ENCODE assay signal across 8 mouse cellular contexts in genomic region chr2:92904307-92904859, GRCm38 (mm10). TPM values are rescaled to one million over a fixed set of nuclear protein-coding genes. Genes with fewer than 3 reads are reported as not detected.
DNase-seq lines count a peak whose midpoint lies in the region; ATAC-seq and TF ChIP-seq lines count a peak whose summit lies in the region.

No protein-coding gene starts in this region.

- no peak for TF ChIP-seq POLR2A in heart, adult 2 months (IDR thresholded peaks at IDR 0.05; ENCODE audit: insufficient read depth, low read depth, low read length)

- no peak for TF ChIP-seq EP300 in heart, adult 2 months (IDR thresholded peaks at IDR 0.05; ENCODE audit: insufficient read depth, low read depth, low read length)

- no peaks in the 10 kb centered on the region for H3K4me1 ChIP-seq in heart, adult 2 months (ENCODE audit: control insufficient read depth, insufficient read depth, low read length)
- no peaks in the 10 kb centered on the region for H3K4me1 ChIP-seq in ES-E14 (ENCODE audit: control insufficient read depth in 2 of 2, insufficient read depth in 2 of 2, low read length in 2 of 2, poor library complexity in 1 of 2)
- no peaks in the 10 kb centered on the region for H3K4me1 ChIP-seq in midbrain, embryonic 16.5 days (ENCODE audit: control insufficient read depth, insufficient read depth, low read length)

- H3K79me2 ChIP-seq in heart, adult 2 months (replicated peaks; ENCODE audit: control insufficient read depth, insufficient read depth, low read length): no peaks in the 10 kb centered on the region

- H3K9ac ChIP-seq in heart, adult 2 months (ENCODE audit: low read depth, low read length): no peak overlapping the region
- H3K9ac ChIP-seq in ES-E14 (ENCODE audit: insufficient read depth, low read depth, low read length, poor library complexity, severe bottlenecking): no peak overlapping the region
- H3K9ac ChIP-seq in midbrain, embryonic 16.5 days (ENCODE audit: low read depth, low read length): no peak overlapping the region

- no peak overlapping the region for H3K27ac ChIP-seq in heart, adult 2 months
- no peak overlapping the region for H3K27ac ChIP-seq in ES-E14 (ENCODE audit: insufficient read depth, low read depth, low read length, poor library complexity, severe bottlenecking)
- H3K27ac ChIP-seq in midbrain, embryonic 16.5 days (ENCODE audit: low read length): no peak overlapping the region

- ATAC-seq in granulocyte monocyte progenitor cell, adult 5-6 weeks (replicated peaks; ENCODE audit: poor library complexity, severe bottlenecking): peak; percentile 50; the same call in 1 of the 2 replicates
- peak; percentile 54; the same call in 1 of the 2 replicates for ATAC-seq in midbrain, embryonic 16.5 days

- intact Hi-C loops in heart, postnatal 36 days (cut with DNase I): loop anchor here (1.0 to 2.0 kb wide), 2 partner anchors 159 to 294 kb away; no protein-coding TSS in a partner anchor
- intact Hi-C loops in heart, adult 2 months (cut with DNase I): loop anchor here (1.0 to 10.0 kb wide), 4 partner anchors 159 to 510 kb away; no protein-coding TSS in a partner anchor

- whole genome bisulfite sequencing in heart, adult 2 months: 22% methylated on average over 8 of the region's 8 CpGs
- whole genome bisulfite sequencing in midbrain, embryonic 16.5 days: 24% methylated on average over 8 of the region's 8 CpGs

- in situ Hi-C loops in ES-E14 (cut with MboI; ENCODE audit: low sequenced_read_pairs in 2 of 2, unreplicated experiment in 2 of 2): loop anchor here in 1 of 2 experiments (25.0 kb wide), 1 partner anchor 158 kb away; no protein-coding TSS in a partner anchor

- no peak overlapping the region for H3K4me2 ChIP-seq in midbrain, embryonic 16.5 days (ENCODE audit: low read length)

- TF ChIP-seq CTCF in heart, adult 2 months (IDR thresholded peaks at IDR 0.05): no peak; the same call in none of the 2 replicates

- H3K27me3 ChIP-seq in heart, adult 2 months (ENCODE audit: control insufficient read depth, insufficient read depth, low read length): no peaks in the 10 kb centered on the region
- no peaks in the 10 kb centered on the region for H3K27me3 ChIP-seq in midbrain, embryonic 16.5 days (ENCODE audit: control insufficient read depth, insufficient read depth, low read depth, low read length)

- no peaks in the 10 kb centered on the region for H3K9me3 ChIP-seq in ES-E14 (ENCODE audit: control insufficient read depth, insufficient read depth, low read depth, low read length)
- no peaks in the 10 kb centered on the region; the same call in 1 of the 2 replicates for H3K9me3 ChIP-seq in midbrain, embryonic 16.5 days (replicated peaks; ENCODE audit: control insufficient read depth, low read length, poor library complexity, severe bottlenecking)

- H3K4me3 ChIP-seq in heart, adult 2 months: no peak overlapping the region
- H3K4me3 ChIP-seq in ES-E14 (ENCODE audit: insufficient read depth in 1 of 2, low read depth in 1 of 2, low read length in 2 of 2, poor library complexity in 1 of 2, severe bottlenecking in 1 of 2): no peak overlapping the region
- no peak overlapping the region for H3K4me3 ChIP-seq in midbrain, embryonic 16.5 days (ENCODE audit: low read depth, low read length)

- DNase-seq in heart, postnatal 36 days: peak; percentile 30 to 33
- no peak for DNase-seq in heart, adult 2 months
- DNase-seq in ES-E14 (ENCODE audit: low read depth, low spot score): peak; percentile 56
- peak; percentile 49 to 68 for DNase-seq in cerebellum, postnatal 25 days
- peak; percentile 57 to 81 for DNase-seq in layer of hippocampus, postnatal 14 days (ENCODE audit: low spot score in 2 of 2)
- no peak for DNase-seq in urinary bladder, postnatal 10 days (ENCODE audit: low spot score)

- H3K36me3 ChIP-seq in heart, adult 2 months (ENCODE audit: control insufficient read depth, insufficient read depth, low read length): no peaks in the 10 kb centered on the region
- no peaks in the 10 kb centered on the region for H3K36me3 ChIP-seq in ES-E14 (ENCODE audit: control insufficient read depth, insufficient read depth, low read length, poor library complexity, severe bottlenecking)
- no peaks in the 10 kb centered on the region for H3K36me3 ChIP-seq in midbrain, embryonic 16.5 days (ENCODE audit: control insufficient read depth, insufficient read depth, low read length)

TF ChIP-seq in ES-E14, 5 proteins besides CTCF, POLR2A, EP300 and RAD21:
- TF ChIP-seq ZNF384 (IDR thresholded peaks at IDR 0.05; ENCODE audit: low read depth, low read length) (no peak), ZC3H11A (IDR thresholded peaks at IDR 0.05; ENCODE audit: borderline replicate concordance, low read depth, low read length) (peak; percentile 87), HCFC1 (IDR thresholded peaks at IDR 0.05; ENCODE audit: borderline replicate concordance, insufficient read depth, low read length) (no peak), CHD2 (IDR thresholded peaks at IDR 0.05; ENCODE audit: low read depth, low read length) (no peak)

RNA-seq across cellular contexts. Expression of gene Syt13, which starts 10.5 kb away (rescaled TPM):
- total RNA-seq in heart, postnatal 36 days (2021): under 1 TPM; 0.24 to 0.28 TPM
- under 1 TPM; 0.36 to 0.47 TPM for total RNA-seq in heart, adult 2 months (2021)
- polyA plus RNA-seq in heart, adult 2 months (2012; rRNA removed): 0.10 TPM in 1 of 2 replicates, not detected in the other
- total RNA-seq in ES-E14 (2012; rRNA removed): 4.4 and 5.8 TPM in 2 replicates
- not detected in 2 replicates for total RNA-seq in granulocyte monocyte progenitor cell, adult 5-6 weeks (2014; fragmentation: Nextera tagmentation)
- not detected in 2 replicates for total RNA-seq in granulocyte monocyte progenitor cell, adult 5-6 weeks (2017)
- total RNA-seq in layer of hippocampus, postnatal 14 days (2021): 100 to 1,000 TPM; 124 to 128 TPM
- polyA plus RNA-seq in midbrain, embryonic 16.5 days (2015; fragmentation: Nextera tagmentation; extraction: Ambion mirVana): 112 and 145 TPM in 2 replicates

Comparison
In these comparisons a context has a peak if more than half of its experiments do, and no peak if none do; other contexts are left out.
1. DNase-seq: peak in heart, postnatal 36 days (2 of 2), ES-E14 (single experiment), cerebellum, postnatal 25 days (2 of 2) and layer of hippocampus, postnatal 14 days (2 of 2); none in heart, adult 2 months (0 of 2) and urinary bladder, postnatal 10 days (single experiment).
2. RNA of gene Syt13, which starts 10.5 kb away (total RNA-seq): 124 to 128 TPM in layer of hippocampus, postnatal 14 days; 4.4 to 5.8 TPM in ES-E14, 0.36 to 0.47 TPM in heart, adult 2 months, 0.24 to 0.28 TPM in heart, postnatal 36 days and not detected in granulocyte monocyte progenitor cell, adult 5-6 weeks; every median in the first group is over 10 times any median in the second.